Mouse (Mus musculus): ENCODE data around the gene Tmem114. TPM values are rescaled to one million over a fixed set of nuclear protein-coding genes. Genes with fewer than 3 reads are reported as not detected.

Gene Tmem114
- polyA plus RNA-seq, 1 experiment from 2014 or later = not detected

Other genes with a start within 250 kb of the Tmem114 start
- 17.1 and 19.9 TPM in 2 replicates for gene Mettl22, start 45.7 kb upstream of the Tmem114 start, polyA plus RNA-seq (2016; fragmentation: Nextera tagmentation; extraction: Ambion mirVana)
- 39.5 and 40.3 TPM in 2 replicates for gene Abat, start 88.3 kb upstream of the Tmem114 start, polyA plus RNA-seq (2016; fragmentation: Nextera tagmentation; extraction: Ambion mirVana)
- 48.6 and 52.1 TPM in 2 replicates for gene Pmm2, start 212.5 kb upstream of the Tmem114 start, polyA plus RNA-seq (2016; fragmentation: Nextera tagmentation; extraction: Ambion mirVana)
- 23.2 and 26.0 TPM in 2 replicates for gene Tmem186, start 212.6 kb upstream of the Tmem114 start, polyA plus RNA-seq (2016; fragmentation: Nextera tagmentation; extraction: Ambion mirVana)
- gene Carhsp1, start 247.0 kb upstream of the Tmem114 start, polyA plus RNA-seq (2016; fragmentation: Nextera tagmentation; extraction: Ambion mirVana) = 255 and 264 TPM in 2 replicates